ENCODE assay signal across 8 mouse cellular contexts in genomic region chr11:28583138-28583910, GRCm38 (mm10). TPM values are rescaled to one million over a fixed set of nuclear protein-coding genes. Genes with fewer than 3 reads are reported as not detected.
DNase-seq lines count a peak whose midpoint lies in the region; ATAC-seq and TF ChIP-seq lines count a peak whose summit lies in the region.

No protein-coding gene starts in this region.

- intact Hi-C loops in heart, postnatal 36 days (cut with DNase I): loop anchor here (2.0 to 10.0 kb wide), 6 partner anchors 41 to 1359 kb away; no protein-coding TSS in a partner anchor

- peak overlapping the region; percentile 70 to 76 for H3K4me3 ChIP-seq in ES-E14 (ENCODE audit: insufficient read depth in 1 of 2, low read depth in 1 of 2, low read length in 2 of 2, poor library complexity in 1 of 2, severe bottlenecking in 1 of 2)
- peak overlapping the region; percentile 37 for H3K4me3 ChIP-seq in embryonic fibroblast, embryonic 13.5 days (ENCODE audit: insufficient read depth, low read length)
- H3K4me3 ChIP-seq in liver, adult 2 months (ENCODE audit: insufficient read depth, low read depth, low read length): peak overlapping the region; percentile 1; the same call in 1 of the 2 replicates
- H3K4me3 ChIP-seq in neural tube, embryonic 12.5 days: peak overlapping the region; percentile 60

- peaks cover 9% of the 10 kb centered on the region for H3K27me3 ChIP-seq in liver, adult 2 months (ENCODE audit: control insufficient read depth, insufficient read depth, low read length)
- H3K27me3 ChIP-seq in neural tube, embryonic 12.5 days (replicated peaks): peaks cover 11% of the 10 kb centered on the region

- TF ChIP-seq POLR2A in embryonic fibroblast, embryonic 13.5 days (IDR thresholded peaks at IDR 0.05; ENCODE audit: low read depth, low read length): no peak
- no peak for TF ChIP-seq POLR2A in liver, adult 2 months (IDR thresholded peaks at IDR 0.05; ENCODE audit: extremely low read depth, insufficient read depth, low read length)

- H3K9ac ChIP-seq in ES-E14 (ENCODE audit: insufficient read depth, low read depth, low read length, poor library complexity, severe bottlenecking): peak overlapping the region; percentile 73
- H3K9ac ChIP-seq in liver, adult 2 months (ENCODE audit: low read depth, low read length): no peak overlapping the region
- peak overlapping the region; percentile 58 for H3K9ac ChIP-seq in neural tube, embryonic 12.5 days

- H3K36me3 ChIP-seq in ES-E14 (ENCODE audit: control insufficient read depth, insufficient read depth, low read length, poor library complexity, severe bottlenecking): no peaks in the 10 kb centered on the region; the same call in 1 of the 2 replicates
- H3K36me3 ChIP-seq in liver, adult 2 months (ENCODE audit: control insufficient read depth, insufficient read depth, low read length): no peaks in the 10 kb centered on the region
- no peaks in the 10 kb centered on the region for H3K36me3 ChIP-seq in neural tube, embryonic 12.5 days

- no peaks in the 10 kb centered on the region for H3K9me3 ChIP-seq in ES-E14 (ENCODE audit: control insufficient read depth, insufficient read depth, low read depth, low read length)
- no peaks in the 10 kb centered on the region for H3K9me3 ChIP-seq in neural tube, embryonic 12.5 days

- peak; percentile 51 for ATAC-seq in frontal cortex, adult (ENCODE audit: low TSS enrichment)
- ATAC-seq in neural tube, embryonic 12.5 days (ENCODE audit: low FRiP score, low read depth): peak; percentile 61

- DNase-seq in frontal cortex, postnatal 10 days (ENCODE audit: low spot score in 2 of 2): no peak
- DNase-seq in ES-E14 (ENCODE audit: low read depth, low spot score): peak; percentile 31
- DNase-seq in heart, postnatal 36 days: peak; percentile 22 to 24
- no peak for DNase-seq in liver, adult 2 months (ENCODE audit: extremely low read depth, low read depth, low spot score)
- DNase-seq in thymus, postnatal 25 days: no peak

- 2% methylated on average over 63 of the region's 63 CpGs for WGBS in liver, adult 2 months
- under 1% methylated on average over 62 of the region's 63 CpGs for WGBS in neural tube, embryonic 12.5 days

- peak overlapping the region; percentile 99 for H3K4me2 ChIP-seq in neural tube, embryonic 12.5 days (replicated peaks)

- H3K79me2 ChIP-seq in liver, adult 2 months (ENCODE audit: control insufficient read depth, insufficient read depth, low read length): no peaks in the 10 kb centered on the region

- no peak overlapping the region for H3K27ac ChIP-seq in ES-E14 (ENCODE audit: insufficient read depth, low read depth, low read length, poor library complexity, severe bottlenecking)
- no peak overlapping the region for H3K27ac ChIP-seq in embryonic fibroblast, embryonic 13.5 days (ENCODE audit: insufficient read depth, low read length)
- no peak overlapping the region for H3K27ac ChIP-seq in liver, adult 2 months (replicated peaks; ENCODE audit: insufficient read depth, low read depth, low read length)
- H3K27ac ChIP-seq in neural tube, embryonic 12.5 days: peak overlapping the region; percentile 42; the same call in 1 of the 2 replicates

- no peak for TF ChIP-seq CTCF in embryonic fibroblast, embryonic 13.5 days (IDR thresholded peaks at IDR 0.05; ENCODE audit: borderline replicate concordance, insufficient read depth, low read length)
- no peak for TF ChIP-seq CTCF in liver, adult 2 months (IDR thresholded peaks at IDR 0.05; ENCODE audit: low read depth, low read length)

- in situ Hi-C loops in ES-E14 (cut with MboI; ENCODE audit: low sequenced_read_pairs in 2 of 2, unreplicated experiment in 2 of 2): loop anchor here in 1 of 2 experiments (25.0 kb wide), 1 partner anchor 571 kb away; no protein-coding TSS in a partner anchor

- H3K4me1 ChIP-seq in ES-E14 (ENCODE audit: control insufficient read depth in 2 of 2, insufficient read depth in 2 of 2, low read length in 2 of 2, poor library complexity in 1 of 2): peaks cover 0 to 7% of the 10 kb centered on the region in 2 experiments; a peak in 1 of 4 replicates
- no peaks in the 10 kb centered on the region for H3K4me1 ChIP-seq in embryonic fibroblast, embryonic 13.5 days (ENCODE audit: control insufficient read depth, insufficient read depth, low read length)
- H3K4me1 ChIP-seq in liver, adult 2 months (ENCODE audit: control insufficient read depth, insufficient read depth, low read length): no peaks in the 10 kb centered on the region
- no peaks in the 10 kb centered on the region for H3K4me1 ChIP-seq in neural tube, embryonic 12.5 days

TF ChIP-seq in ES-E14, 5 proteins besides CTCF, POLR2A, EP300 and RAD21:
- TF ChIP-seq MAFK (IDR thresholded peaks at IDR 0.05; ENCODE audit: insufficient read depth, low read depth, low read length): no peak
- no peak for TF ChIP-seq HCFC1 (IDR thresholded peaks at IDR 0.05; ENCODE audit: borderline replicate concordance, insufficient read depth, low read length)

RNA-seq across cellular contexts. Expression of gene Ccdc85a, which starts 0.8 kb away (rescaled TPM):
- 1.7 and 1.8 TPM in 2 replicates for total RNA-seq in ES-E14 (2012; rRNA removed)
- 0.55 and 0.76 TPM in 2 replicates for polyA plus RNA-seq in embryonic fibroblast, embryonic 13.5 days (2011; ENCODE audit: insufficient read length, low read depth, missing spikeins)
- 10 to 100 TPM; 10.5 to 14.1 TPM for total RNA-seq in heart, postnatal 36 days (2021)
- under 0.01 TPM in 1 of 2 replicates, not detected in the other for total RNA-seq in liver, adult 2 months (2014; rRNA removed)
- polyA plus RNA-seq in liver, adult 2 months (2012; rRNA removed): not detected in 2 replicates
- 9.5 and 11.0 TPM in 2 replicates for polyA plus RNA-seq in neural tube, embryonic 12.5 days (2016; fragmentation: Nextera tagmentation; extraction: Ambion mirVana)

Comparison
In these comparisons a context has a peak if more than half of its experiments do, and no peak if none do; other contexts are left out.
1. DNase-seq: peak in ES-E14 (single experiment) and heart, postnatal 36 days (2 of 2); none in frontal cortex, postnatal 10 days (0 of 2), liver, adult 2 months (single experiment) and thymus, postnatal 25 days (single experiment).
2. H3K4me3 ChIP-seq: peak in every context shown above with its lines; median percentile 73 in ES-E14; 60 in neural tube, embryonic 12.5 days; 37 in embryonic fibroblast, embryonic 13.5 days; 1 in liver, adult 2 months.